Mouse (Mus musculus) small intestine, adult 2 months (tissue): ENCODE measurements around the gene Tatdn2.

Source experiments
- CTCF ChIP-seq: fragments of 200-500 bp; IDR thresholded peaks from 2 replicates; pipeline ENCODE4 v1.5.1; 2012; ENCODE audit warnings: low read depth, mild to moderate bottlenecking, control low read depth, inconsistent platforms, low read length, moderate library complexity, mixed read lengths; ENCODE audit not compliant: insufficient replicate concordance, insufficient read length; ENCODE audit errors: extremely low read depth
- POLR2A ChIP-seq: fragments of 200-500 bp; IDR thresholded peaks from 2 replicates; pipeline ENCODE4 v1.6.1; 2012; ENCODE audit warnings: low read depth, mild to moderate bottlenecking, control low read depth, inconsistent platforms, low read length, moderate library complexity

DNA sequence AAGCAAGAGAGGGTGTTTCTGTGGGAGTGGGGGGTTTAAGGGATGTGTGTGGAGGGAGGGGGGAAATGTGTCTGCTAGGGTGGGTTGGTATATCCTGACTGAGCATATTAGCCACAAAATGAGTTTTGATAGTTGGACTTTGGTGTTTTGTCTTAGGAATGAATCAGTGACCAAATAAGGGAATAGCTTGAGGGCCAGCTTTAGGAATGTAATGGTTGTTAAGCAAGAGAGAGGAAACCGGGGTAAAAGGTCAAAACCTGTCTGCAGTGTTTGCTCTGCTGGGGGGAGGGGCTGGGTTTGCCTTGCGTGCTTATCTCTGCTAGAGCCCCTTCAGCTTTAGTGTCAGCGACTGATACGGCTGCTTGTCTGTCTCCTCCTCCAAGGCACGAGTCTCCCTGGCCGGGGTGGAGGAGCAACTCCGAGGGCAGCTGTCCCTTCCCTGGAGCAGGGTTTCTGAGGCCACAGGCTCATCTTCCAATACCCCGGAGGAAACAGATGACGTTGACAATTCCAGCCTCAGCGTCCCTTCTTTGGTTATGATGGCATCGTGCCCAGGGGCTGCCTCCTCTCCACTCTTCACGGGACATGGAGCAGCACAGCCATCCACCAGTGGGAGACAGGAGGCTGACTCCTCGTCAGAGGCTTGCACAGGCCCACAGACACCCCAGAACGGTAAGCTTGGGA, 6.3 kb upstream of the Tatdn2 start:
- TF ChIP-seq POLR2A (no peak), CTCF (no peak)
